Mouse (Mus musculus): ENCODE results near the gene Rnf152.

The Rnf152 gene

GRCm38 (mm10) chr1:105312601-105312901, 44.0 kb downstream of the Rnf152 start:
- ATAC-seq (ENCODE audit: low TSS enrichment): no peak

GRCm38 (mm10) chr1:105311899-105312600, 44.5 kb downstream of the Rnf152 start:
- ATAC-seq (ENCODE audit: low TSS enrichment): no peak

- ATAC-seq (ENCODE audit: low TSS enrichment): no peak
Observed at GRCm38 (mm10) chr1:105302164-105302563, 54.3 kb downstream of the Rnf152 start.

- ATAC-seq (ENCODE audit: low TSS enrichment): peak; percentile 75
Observed at GRCm38 (mm10) chr1:105301764-105302163, 54.7 kb downstream of the Rnf152 start.

GRCm38 (mm10) chr1:105291859-105292258, 64.7 kb downstream of the Rnf152 start:
- ATAC-seq (ENCODE audit: low TSS enrichment): no peak

- no peak for ATAC-seq (ENCODE audit: low TSS enrichment)
Observed at GRCm38 (mm10) chr1:105287536-105287935, 69.0 kb downstream of the Rnf152 start.

- no peak for ATAC-seq (ENCODE audit: low TSS enrichment)
Observed at GRCm38 (mm10) chr1:105286906-105287305, 69.6 kb downstream of the Rnf152 start.

GRCm38 (mm10) chr1:105285001-105285400, 71.5 kb downstream of the Rnf152 start:
- no peak for ATAC-seq (ENCODE audit: low TSS enrichment)

GRCm38 (mm10) chr1:105284116-105284515, 72.4 kb downstream of the Rnf152 start:
- no peak for ATAC-seq (ENCODE audit: low TSS enrichment)

- no peak for ATAC-seq (ENCODE audit: low TSS enrichment)
Observed at GRCm38 (mm10) chr1:105281277-105281676, 75.2 kb downstream of the Rnf152 start.

GRCm38 (mm10) chr1:105280160-105280559, 76.3 kb downstream of the Rnf152 start:
- no peak for ATAC-seq (ENCODE audit: low TSS enrichment)

- peak; percentile 69 for ATAC-seq (ENCODE audit: low TSS enrichment)
Observed at GRCm38 (mm10) chr1:105274500-105275194, 81.9 kb downstream of the Rnf152 start.

GRCm38 (mm10) chr1:105271104-105271503, 85.4 kb downstream of the Rnf152 start:
- no peak for ATAC-seq (ENCODE audit: low TSS enrichment)

- ATAC-seq (ENCODE audit: low TSS enrichment): no peak
Observed at GRCm38 (mm10) chr1:105263283-105264033, 93.1 kb downstream of the Rnf152 start.

- no peak for ATAC-seq (ENCODE audit: low TSS enrichment)
Observed at GRCm38 (mm10) chr1:105260200-105260599, 96.3 kb downstream of the Rnf152 start.

- no peak for ATAC-seq (ENCODE audit: low TSS enrichment)
Observed at GRCm38 (mm10) chr1:105257199-105257598, 99.3 kb downstream of the Rnf152 start.

GRCm38 (mm10) chr1:105249190-105249589, 107.3 kb downstream of the Rnf152 start:
- no peak for ATAC-seq (ENCODE audit: low TSS enrichment)

GRCm38 (mm10) chr1:105246651-105247050, 109.9 kb downstream of the Rnf152 start:
- ATAC-seq (ENCODE audit: low TSS enrichment): no peak

GRCm38 (mm10) chr1:105246075-105246574, 110.4 kb downstream of the Rnf152 start:
- ATAC-seq (ENCODE audit: low TSS enrichment): no peak

GRCm38 (mm10) chr1:105243359-105244142, 113.0 kb downstream of the Rnf152 start:
- no peak for ATAC-seq (ENCODE audit: low TSS enrichment)

GRCm38 (mm10) chr1:105240185-105240584, 116.3 kb downstream of the Rnf152 start:
- ATAC-seq (ENCODE audit: low TSS enrichment): no peak
